Mouse (Mus musculus) forebrain, embryonic 14.5 days (tissue): ENCODE measurements around the gene Slc9a9. TPM values are rescaled to one million over a fixed set of nuclear protein-coding genes. Genes with fewer than 3 reads are reported as not detected.

Experiments used
- ATAC-seq: fragments of 200-750 bp; cut with Nextera tagmentation; 2 replicates; pipeline ENCODE4 v1.8.0; 2017; ENCODE audit warnings: mild to moderate bottlenecking, moderate library complexity
- DNase-seq: peaks from one replicate; pipeline ENCODE4 v3.0.0-alpha.2; 2015; ENCODE audit warnings: low spot score
- H3K27ac ChIP-seq: fragments of 300-500 bp; sonication (generic); 2 replicates; pipeline ENCODE4 v1.5.1; 2014; ENCODE audit warnings: low read depth, mild to moderate bottlenecking, control low read depth, low read length, moderate library complexity
- H3K27me3 ChIP-seq: fragments of 300-500 bp; sonication (generic); replicated peaks from 2 replicates; pipeline ENCODE4 v1.6.1; 2014; ENCODE audit warnings: low read length, control low read depth, mixed read lengths; ENCODE audit not compliant: control insufficient read depth, insufficient read depth
- H3K36me3 ChIP-seq: fragments of 300-500 bp; sonication (generic); 2 replicates; pipeline ENCODE4 v1.6.1; 2014; ENCODE audit warnings: low read length, control low read depth; ENCODE audit not compliant: control insufficient read depth, insufficient read depth
- H3K4me1 ChIP-seq: fragments of 300-500 bp; sonication (generic); 2 replicates; pipeline ENCODE4 v1.6.1; 2014; ENCODE audit warnings: antibody characterized with exemption, low read length, control low read depth; ENCODE audit not compliant: control insufficient read depth, insufficient read depth
- H3K4me2 ChIP-seq: fragments of 300-500 bp; sonication (generic); 2 replicates; pipeline ENCODE4 v1.6.1; 2014; ENCODE audit warnings: mild to moderate bottlenecking, control low read depth, low read length
- H3K4me3 ChIP-seq: fragments of 300-500 bp; sonication (generic); 2 replicates; pipeline ENCODE4 v1.5.1; 2014; ENCODE audit warnings: low read depth, low read length, control low read depth
- H3K9ac ChIP-seq: fragments of 300-500 bp; sonication (generic); 2 replicates; pipeline ENCODE4 v1.6.1; 2014; ENCODE audit warnings: mild to moderate bottlenecking, low read length, control low read depth, moderate library complexity
- H3K9me3 ChIP-seq: fragments of 300-500 bp; sonication (generic); replicated peaks from 2 replicates; pipeline ENCODE4 v1.6.1; 2016; ENCODE audit warnings: low read length, control low read depth, mixed read lengths; ENCODE audit not compliant: control insufficient read depth
- WGBS: fragments of 180-500 bp; shearing (Covaris S2); extraction: QIAGEN DNeasy Blood & Tissue Kit; methylation state at CpG from one replicate; pipeline ENCODE4 v1.1.7; 2014; 5-methylcytosine and 5-hydroxymethylcytosine counted together
- polyA plus RNA-seq: library from polyadenylated mRNA; unstranded; fragments of >200 nt; fragmentation: Nextera tagmentation; extraction: Ambion mirVana; gene quantifications from 2 replicates; pipeline ENCODE4 v1.2.1, GENCODE M21; 2014

The Slc9a9 gene
- polyA plus RNA-seq, 1 experiment from 2014 or later: 3.7 TPM

- H3K4me2 ChIP-seq: no peak overlapping the region
- H3K4me1 ChIP-seq: no peaks in the 10 kb centered on the region
- H3K4me3 ChIP-seq: no peak overlapping the region
- ATAC-seq (no peak), DNase-seq (peak; percentile 27)
- H3K36me3 ChIP-seq: no peaks in the 10 kb centered on the region
- no peaks in the 10 kb centered on the region for H3K27me3 ChIP-seq
- H3K9me3 ChIP-seq: no peaks in the 10 kb centered on the region
- WGBS: 90% methylated on average over 6 of the region's 6 CpGs
- H3K27ac ChIP-seq: no peak overlapping the region
- H3K9ac ChIP-seq: no peak overlapping the region
Measured at GRCm38 (mm10) chr9:95255844-95256243, 586.1 kb downstream of the Slc9a9 start.

- no peak overlapping the region for H3K4me2 ChIP-seq
- H3K27me3 ChIP-seq: no peaks in the 10 kb centered on the region
- H3K36me3 ChIP-seq: no peaks in the 10 kb centered on the region
- H3K4me3 ChIP-seq: no peak overlapping the region
- WGBS: 91% methylated on average over 21 of the region's 21 CpGs
- H3K27ac ChIP-seq: no peak overlapping the region
- no peaks in the 10 kb centered on the region for H3K9me3 ChIP-seq
- H3K9ac ChIP-seq: no peak overlapping the region
- no peak for ATAC-seq
- no peak for DNase-seq
- H3K4me1 ChIP-seq: no peaks in the 10 kb centered on the region
Measured at GRCm38 (mm10) chr9:95256680-95257316, 587.1 kb downstream of the Slc9a9 start.

- H3K4me2 ChIP-seq: no peak overlapping the region
- H3K4me1 ChIP-seq: peaks cover 7% of the 10 kb centered on the region
- H3K27ac ChIP-seq: no peak overlapping the region
- ATAC-seq (no peak), DNase-seq (no peak)
- H3K36me3 ChIP-seq: no peaks in the 10 kb centered on the region
- H3K9ac ChIP-seq: no peak overlapping the region
- H3K4me3 ChIP-seq: no peak overlapping the region
- WGBS: 59% methylated on average over 3 of the region's 3 CpGs
- no peaks in the 10 kb centered on the region for H3K9me3 ChIP-seq
- H3K27me3 ChIP-seq: no peaks in the 10 kb centered on the region
Measured at GRCm38 (mm10) chr9:95262851-95263250, 593.1 kb downstream of the Slc9a9 start.

GRCm38 (mm10) chr9:95263867-95264509 lies 594.3 kb downstream of the Slc9a9 start:
- Histone ChIP-seq H3K27me3 (no peaks in the 10 kb centered on the region), H3K4me3 (no peak overlapping the region), H3K4me2 (no peak overlapping the region), H3K36me3 (no peaks in the 10 kb centered on the region), H3K9me3 (no peaks in the 10 kb centered on the region), H3K27ac (no peak overlapping the region), H3K4me1 (peaks cover 7% of the 10 kb centered on the region), H3K9ac (no peak overlapping the region)
- DNase-seq: peak; percentile 58
- WGBS: 40% methylated on average over 9 of the region's 9 CpGs
- peak; percentile 75; the same call in 1 of the 2 replicates for ATAC-seq

DNA sequence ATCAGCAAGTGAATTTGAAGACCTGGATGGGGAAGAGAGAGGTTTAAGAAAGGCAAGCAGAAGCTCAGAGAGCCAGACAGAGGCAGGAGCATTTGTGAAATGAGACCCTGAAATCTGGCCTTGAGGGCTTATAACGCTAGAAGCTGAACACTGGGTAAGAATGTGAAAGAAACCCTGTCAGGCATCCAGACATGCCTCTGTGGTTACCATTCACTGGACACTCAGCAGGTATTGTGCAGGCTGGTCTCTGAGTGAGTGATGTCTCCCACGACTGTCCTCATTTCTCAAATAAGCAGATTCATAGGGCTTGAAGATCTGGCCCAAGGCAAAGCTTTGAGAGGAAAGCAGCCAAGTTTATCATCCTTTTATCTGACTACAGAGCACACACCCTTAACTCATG lies 596.5 kb downstream of the Slc9a9 start:
- peaks cover 7% of the 10 kb centered on the region for H3K4me1 ChIP-seq
- no peak overlapping the region for H3K27ac ChIP-seq
- no peak overlapping the region for H3K4me2 ChIP-seq
- DNase-seq (no peak), ATAC-seq (no peak)
- no peaks in the 10 kb centered on the region for H3K9me3 ChIP-seq
- 60% methylated on average over 2 of the region's 2 CpGs for WGBS
- H3K27me3 ChIP-seq: no peaks in the 10 kb centered on the region
- H3K36me3 ChIP-seq: no peaks in the 10 kb centered on the region
- H3K9ac ChIP-seq: no peak overlapping the region
- H3K4me3 ChIP-seq: no peak overlapping the region

GRCm38 (mm10) chr9:95266924-95267323 lies 597.2 kb downstream of the Slc9a9 start:
- ATAC-seq (no peak), DNase-seq (no peak)
- Histone ChIP-seq H3K4me1 (peaks cover 7% of the 10 kb centered on the region), H3K27ac (no peak overlapping the region), H3K9me3 (no peaks in the 10 kb centered on the region), H3K9ac (no peak overlapping the region), H3K36me3 (no peaks in the 10 kb centered on the region), H3K4me2 (no peak overlapping the region), H3K27me3 (no peaks in the 10 kb centered on the region), H3K4me3 (no peak overlapping the region)
- WGBS: 70% methylated on average over 2 of the region's 2 CpGs

- WGBS: 81% methylated on average over 10 of the region's 10 CpGs
- DNase-seq: peak; percentile 54
- H3K27me3 ChIP-seq: no peaks in the 10 kb centered on the region
- no peak overlapping the region for H3K4me3 ChIP-seq
- H3K4me2 ChIP-seq: no peak overlapping the region
- peak; percentile 50; the same call in 1 of the 2 replicates for ATAC-seq
- no peaks in the 10 kb centered on the region for H3K36me3 ChIP-seq
- H3K4me1 ChIP-seq: no peaks in the 10 kb centered on the region
- no peaks in the 10 kb centered on the region for H3K9me3 ChIP-seq
- no peak overlapping the region for H3K27ac ChIP-seq
- H3K9ac ChIP-seq: no peak overlapping the region
Measured at GRCm38 (mm10) chr9:95279590-95280344, 610.1 kb downstream of the Slc9a9 start.
